Mouse (Mus musculus) left cerebral cortex, postnatal 14 days (tissue): ENCODE results near the gene Ifit3. TPM values are rescaled to one million over a fixed set of nuclear protein-coding genes. Genes with fewer than 3 reads are reported as not detected.
A peak's percentile ranks its signal among the peaks of the same experiment; 100 is the strongest.
"Not testable (repeated sequence)": the region's sequence is repeated elsewhere in the genome, so short reads cannot be mapped to it uniquely, and the experiment has no call there.

Source experiments
- DNase-seq, 2 experiments: peaks; one replicate each; pipeline ENCODE4 v3.0.0; 2021 to 2022; ENCODE audit warnings: low spot score in 2 of 2, mixed read lengths in 1 of 2
- intact Hi-C: fragments of 180-260 bp; cut with DNase I; formaldehyde crosslinking; loops from one replicate; pipeline ENCODE4 v1.15.1; 2025
- total RNA-seq, 2 experiments: library from RNA; stranded (reverse); gene quantifications; 2 replicates each; pipeline ENCODE4 v1.2.3; 2021

Gene Ifit3
- total RNA-seq, 2 experiments from 2014 or later, result 1.5 to 2.1 TPM

GRCm38 (mm10) chr19:34582696-34583095 is 635 bp upstream of the Ifit3 start:
- intact Hi-C loops, DNase-seq: not testable (repeated sequence)

- DNase-seq, intact Hi-C loops: not testable (repeated sequence)
These were observed 2.6 kb downstream of the Ifit3 start for GRCm38 (mm10) chr19:34585740-34586458.

DNA sequence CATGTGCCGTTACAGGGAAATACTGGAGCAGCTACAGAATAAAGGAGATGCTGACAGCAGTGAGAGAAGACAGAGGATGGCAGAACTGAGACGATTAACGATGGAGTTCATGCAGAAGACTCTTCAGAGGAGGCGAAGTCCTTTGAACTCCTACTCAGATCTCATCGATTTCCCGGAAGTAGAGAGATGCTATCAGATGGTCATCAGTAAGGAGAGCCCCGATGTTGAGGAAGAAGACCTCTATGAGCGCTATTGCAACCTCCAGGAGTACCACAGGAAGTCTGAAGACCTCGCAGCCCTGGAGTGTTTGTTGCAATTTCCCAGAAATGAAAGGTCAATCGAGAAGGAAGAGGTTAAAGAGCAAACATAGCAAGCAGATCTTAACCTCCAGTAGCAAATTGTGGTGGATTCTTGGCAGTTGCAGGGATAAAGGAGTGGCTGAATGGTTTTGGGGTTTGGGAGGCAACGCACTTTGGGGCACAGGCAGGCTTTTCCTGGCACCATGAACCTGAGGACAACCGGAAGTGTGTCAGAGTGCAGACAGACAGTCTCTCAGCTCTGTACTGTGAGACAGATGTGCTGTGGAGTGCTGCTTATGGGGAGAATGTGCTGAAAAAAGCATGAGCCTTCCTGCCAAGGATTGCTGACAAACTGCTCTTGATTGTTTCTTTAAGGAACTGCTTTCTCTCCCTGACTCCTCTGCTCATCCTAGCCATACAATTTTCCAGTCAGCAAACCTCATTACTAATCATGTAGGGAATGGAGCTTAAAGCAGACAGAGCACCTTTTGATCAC is 4.8 kb downstream of the Ifit3 start:
- DNase-seq, intact Hi-C loops: not testable (repeated sequence)

DNA sequence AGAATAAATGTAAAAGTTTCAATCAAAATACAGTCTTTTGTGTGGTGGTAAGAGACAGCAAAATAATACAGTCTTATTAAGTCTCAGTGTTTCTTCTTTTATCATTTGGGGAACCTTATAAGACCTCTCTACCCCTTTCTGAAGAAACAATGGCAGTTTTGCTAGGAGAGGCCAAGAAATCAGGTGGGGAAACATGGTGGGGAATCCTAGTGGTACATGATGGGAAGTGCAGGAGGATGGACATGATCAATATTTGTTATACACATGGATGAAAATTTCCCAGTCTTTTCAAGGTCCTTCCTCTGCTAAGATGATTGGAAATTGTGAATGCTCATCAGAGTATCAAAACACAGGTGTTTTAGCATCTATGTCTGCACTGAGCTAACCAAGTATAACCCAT is 5.6 kb downstream of the Ifit3 start:
- no peak for DNase-seq
- intact Hi-C loops, result no loop called here

GRCm38 (mm10) chr19:34593456-34593855 is 10.1 kb downstream of the Ifit3 start:
- intact Hi-C loops, result no loop called here
- DNase-seq, result no peak

GRCm38 (mm10) chr19:34594523-34594922 is 11.2 kb downstream of the Ifit3 start:
- intact Hi-C loops, DNase-seq: not testable (repeated sequence)

DNA sequence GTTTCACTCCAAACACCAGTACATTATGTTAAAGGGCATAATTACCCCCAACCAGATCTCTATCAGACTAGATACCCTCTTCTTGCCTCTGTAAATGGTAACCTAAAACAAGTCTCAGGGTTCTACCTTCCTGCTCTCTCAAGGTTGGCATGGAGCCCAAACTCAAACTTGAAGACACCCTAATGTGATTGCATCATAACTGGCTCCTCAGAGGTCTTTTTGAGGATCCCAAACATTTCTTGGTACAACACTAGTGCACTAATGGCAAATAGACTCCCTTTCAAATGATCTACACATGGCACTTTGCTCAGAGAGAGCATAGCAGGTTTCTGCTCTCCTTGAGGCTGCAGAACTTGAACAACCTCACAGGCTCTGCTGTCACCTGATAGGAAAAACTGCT is 13.5 kb downstream of the Ifit3 start:
- intact Hi-C loops, result no loop called here
- no peak for DNase-seq

DNA sequence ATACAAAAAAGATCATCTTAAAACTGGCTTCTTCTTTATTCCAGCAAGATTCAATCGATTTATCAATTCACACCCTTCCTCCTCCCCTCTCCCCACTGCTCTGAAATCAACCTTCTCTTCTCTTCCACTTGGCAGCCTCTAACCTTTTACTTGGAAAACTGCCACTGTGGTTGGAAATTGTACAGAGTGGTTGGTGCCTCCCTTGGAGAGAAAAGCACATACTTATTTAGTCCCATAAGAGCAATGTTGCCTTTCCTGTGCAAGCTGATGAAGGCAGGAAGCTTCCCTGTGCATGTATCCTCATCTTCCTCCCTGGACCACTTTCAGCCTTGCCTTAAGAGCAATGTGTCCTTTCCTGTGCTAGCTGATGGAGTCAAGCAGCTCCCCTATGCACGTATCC is 15.0 kb downstream of the Ifit3 start:
- intact Hi-C loops, result no loop called here
- DNase-seq, result peak in 1 of 2 experiments; percentile 58

DNA sequence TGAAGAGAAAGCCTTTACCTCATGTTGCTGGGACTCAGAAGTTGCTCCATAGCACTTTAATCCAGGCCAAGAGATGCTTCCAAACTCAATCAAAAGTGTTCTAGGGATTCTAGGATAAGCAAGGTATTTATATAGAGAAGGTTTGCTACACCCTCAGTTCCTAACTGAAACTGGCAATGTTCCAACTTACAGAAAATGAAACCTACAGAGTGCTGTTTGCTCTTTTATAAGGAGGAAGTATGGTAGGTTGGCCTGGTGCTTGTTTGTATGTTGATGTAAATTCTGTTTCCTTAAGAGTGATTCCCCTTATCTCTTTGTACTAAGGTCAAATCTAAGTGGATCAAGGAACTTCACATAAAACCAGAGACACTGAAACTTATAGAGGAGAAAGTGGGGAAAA is 15.9 kb downstream of the Ifit3 start:
- intact Hi-C loops, DNase-seq: not testable (repeated sequence)

DNA sequence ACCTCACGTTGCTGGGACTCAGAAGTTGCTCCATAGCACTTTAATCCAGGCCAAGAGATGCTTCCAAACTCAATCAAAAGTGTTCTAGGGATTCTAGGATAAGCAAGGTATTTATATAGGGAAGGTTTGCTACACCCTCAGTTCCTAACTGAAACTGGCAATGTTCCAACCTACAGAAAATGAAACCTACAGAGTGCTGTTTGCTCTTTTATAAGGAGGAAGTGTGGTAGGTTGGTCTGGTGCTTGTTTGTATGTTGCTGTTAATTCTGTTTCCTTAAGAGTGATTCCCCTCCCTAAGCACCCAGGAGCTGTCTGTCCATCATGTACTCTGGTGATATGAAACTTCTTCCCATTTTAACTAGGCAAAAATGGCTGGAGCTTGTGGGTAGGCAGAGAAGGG is 18.6 kb downstream of the Ifit3 start, which contains the start of gene Ifit1bl1:
Gene Ifit1bl1 (minus strand): TSS at position 69 of the 400 bp plus-strand sequence.
- intact Hi-C loops, DNase-seq: not testable (repeated sequence)

DNA sequence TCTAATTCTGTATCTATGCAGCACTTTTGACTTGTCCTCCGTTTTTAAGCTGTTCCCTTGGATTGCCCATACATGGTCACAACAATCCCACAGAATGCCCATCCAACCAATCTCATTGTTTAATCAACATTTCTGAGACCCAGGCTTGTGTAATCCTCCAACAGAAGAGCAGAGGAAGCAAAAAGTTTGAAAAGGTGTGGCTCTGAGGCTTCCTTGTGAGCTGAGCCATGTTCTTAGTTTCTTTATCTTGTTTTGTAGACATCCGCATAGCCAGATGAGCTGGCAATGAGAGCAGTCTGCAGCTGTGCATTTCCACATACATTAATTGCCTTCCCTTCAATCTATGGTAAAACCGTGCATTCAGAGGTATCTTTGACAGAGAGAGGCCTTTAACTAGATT is 22.1 kb downstream of the Ifit3 start:
- DNase-seq, result no peak
- intact Hi-C loops, result no loop called here

DNA sequence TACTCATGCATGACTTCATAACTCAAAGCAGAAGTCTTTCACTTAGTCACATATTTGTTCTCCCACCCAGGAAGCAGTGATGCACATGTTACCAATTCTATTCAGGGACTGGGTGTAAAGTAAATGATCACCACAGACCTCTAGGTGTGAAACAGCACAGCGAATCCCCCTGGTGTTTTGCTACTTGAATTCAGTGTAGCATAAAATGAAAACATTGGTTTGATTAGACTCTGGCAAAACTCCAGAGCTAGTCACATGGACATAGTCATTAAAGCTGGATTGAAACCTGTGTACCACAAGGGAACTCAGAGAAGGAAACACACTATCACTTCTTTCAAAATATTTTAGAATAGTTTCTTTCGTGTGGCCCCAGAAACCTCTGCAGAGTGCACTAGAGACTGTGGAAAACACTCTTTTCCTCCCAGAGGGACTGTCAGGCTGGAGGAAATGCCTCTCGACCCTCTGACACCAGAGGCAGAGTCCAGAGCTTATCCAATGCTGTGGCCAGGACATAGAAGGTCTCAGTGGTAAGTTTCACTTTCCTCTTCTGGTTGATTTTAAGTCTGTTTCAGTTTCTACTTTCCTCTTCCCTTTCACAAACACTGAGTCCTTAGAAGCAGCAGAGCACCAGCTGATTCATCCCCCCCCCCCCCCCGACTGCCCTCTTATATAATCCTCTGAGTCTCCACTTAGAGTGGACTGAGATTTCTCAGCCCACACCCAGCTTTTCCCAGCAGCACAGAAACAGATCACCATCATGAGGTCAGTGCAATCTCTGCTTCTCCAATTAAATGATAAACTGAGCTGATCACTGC is 24.1 kb downstream of the Ifit3 start, which contains the start of gene Ifit3b:
Gene Ifit3b (plus strand): TSS at position 734 of the 815 bp plus-strand sequence.
- intact Hi-C loops, result not testable (repeated sequence)

DNA sequence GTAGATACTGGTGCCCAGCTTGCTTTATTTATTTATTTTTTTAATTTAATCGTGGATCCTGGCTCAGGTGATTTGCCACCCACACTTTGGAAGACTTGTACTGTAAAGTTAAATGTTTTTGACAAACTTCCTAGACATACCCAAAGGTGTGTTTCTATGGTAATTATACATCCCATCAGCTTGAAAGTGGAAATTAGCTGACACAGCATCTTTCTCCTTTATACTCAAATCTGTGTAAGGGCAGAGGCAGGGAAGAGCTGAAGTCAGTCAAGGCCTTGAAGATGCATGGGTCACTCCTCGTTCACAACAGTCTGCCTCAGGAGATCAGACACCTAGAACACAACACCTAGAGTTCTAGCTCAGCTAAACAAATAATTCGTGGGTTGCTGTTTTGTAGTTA is 26.8 kb downstream of the Ifit3 start:
- DNase-seq, intact Hi-C loops: not testable (repeated sequence)

More for the DNA sequence above, 24.1 kb downstream of the Ifit3 start, which contains the start of gene Ifit3b:
- DNase-seq, result peak in 1 of 2 experiments; percentile 40

DNA sequence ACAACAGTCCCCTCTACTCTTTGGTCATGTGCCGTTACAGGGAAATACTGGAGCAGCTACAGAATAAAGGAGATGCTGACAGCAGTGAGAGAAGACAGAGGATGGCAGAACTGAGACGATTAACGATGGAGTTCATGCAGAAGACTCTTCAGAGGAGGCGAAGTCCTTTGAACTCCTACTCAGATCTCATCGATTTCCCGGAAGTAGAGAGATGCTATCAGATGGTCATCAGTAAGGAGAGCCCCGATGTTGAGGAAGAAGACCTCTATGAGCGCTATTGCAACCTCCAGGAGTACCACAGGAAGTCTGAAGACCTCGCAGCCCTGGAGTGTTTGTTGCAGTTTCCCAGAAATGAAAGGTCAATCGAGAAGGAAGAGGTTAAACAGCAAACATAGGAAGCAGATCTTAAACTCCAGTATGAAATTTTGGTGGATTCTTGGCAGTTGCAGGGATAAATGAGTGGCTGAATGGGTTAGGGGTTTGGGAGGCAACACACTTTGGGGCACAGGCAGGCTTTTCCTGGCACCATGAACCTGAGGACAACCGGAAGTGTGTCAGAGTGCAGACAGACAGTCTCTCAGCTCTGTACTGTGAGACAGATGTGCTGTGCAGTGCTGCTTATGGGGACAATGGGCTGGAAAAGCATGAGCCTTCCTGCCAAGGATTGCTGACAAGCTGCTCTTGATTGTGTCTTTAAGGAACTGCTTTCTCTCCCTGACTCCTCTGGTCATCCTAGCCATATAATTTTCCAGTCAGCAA is 29.1 kb downstream of the Ifit3 start:
- intact Hi-C loops, DNase-seq: not testable (repeated sequence)

DNA sequence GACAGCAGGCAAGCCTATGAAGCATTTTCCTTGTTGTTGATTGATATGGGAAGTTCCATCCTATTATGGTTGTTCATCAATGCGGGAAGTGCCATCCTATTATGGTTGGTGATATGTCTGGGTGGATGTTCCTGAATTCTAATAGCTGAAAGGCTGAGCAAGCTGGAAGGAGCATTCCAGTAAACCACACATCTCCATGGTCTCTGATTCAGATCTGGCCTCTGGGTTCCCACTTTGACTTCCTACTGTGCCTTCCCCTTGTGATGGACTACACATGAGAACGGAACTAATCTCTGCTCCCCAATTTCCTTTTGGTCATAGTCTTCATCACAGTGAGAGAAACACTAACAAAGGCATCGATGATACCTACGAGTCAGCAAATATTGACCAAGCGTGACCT is 37.5 kb downstream of the Ifit3 start:
- DNase-seq, result no peak
- intact Hi-C loops, result no loop called here

DNA sequence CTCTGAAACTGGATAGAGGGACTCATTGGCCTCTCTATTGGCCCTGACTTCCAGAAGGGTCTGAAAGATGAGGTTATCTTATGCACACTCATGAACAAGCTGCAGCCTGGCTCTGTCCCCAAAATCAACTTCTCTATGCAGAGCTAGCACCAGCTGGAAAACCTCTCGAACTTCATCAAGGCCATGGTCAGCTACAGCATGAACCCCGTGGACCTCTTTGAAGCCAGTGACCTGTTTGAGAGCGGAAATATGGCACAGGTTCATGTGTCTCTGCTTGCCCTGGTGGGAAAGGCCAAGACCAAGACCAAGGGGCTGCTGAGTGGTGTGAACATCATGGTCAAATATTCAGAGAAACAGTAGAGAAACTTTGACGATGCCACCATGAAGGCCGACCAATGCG is 40.5 kb downstream of the Ifit3 start:
- intact Hi-C loops, result no loop called here
- DNase-seq, result no peak

DNA sequence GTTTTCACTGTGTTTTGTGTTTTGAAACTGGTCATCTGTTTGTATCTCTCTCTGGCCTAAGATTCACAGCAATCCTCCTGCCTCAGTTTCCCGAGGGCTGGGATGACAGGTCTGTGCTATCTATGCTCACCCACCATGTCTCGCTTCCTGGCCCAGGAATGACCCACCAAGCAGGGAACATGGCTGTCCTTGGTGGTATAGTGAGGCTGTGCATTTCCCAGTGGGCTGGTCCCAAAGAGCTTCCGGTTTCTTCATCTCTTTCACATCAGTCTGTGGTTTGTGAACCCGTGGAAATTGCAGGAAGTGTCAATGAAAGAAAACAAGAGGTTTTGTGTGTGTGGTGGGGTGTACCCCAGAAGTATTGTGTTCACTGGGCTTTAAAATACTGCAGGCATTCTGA is 41.3 kb downstream of the Ifit3 start:
- intact Hi-C loops, result no loop called here

GRCm38 (mm10) chr19:34627496-34627895 is 44.2 kb downstream of the Ifit3 start:
- DNase-seq, result no peak
- intact Hi-C loops, result no loop called here

More for the DNA sequence above, 41.3 kb downstream of the Ifit3 start:
- no peak for DNase-seq

DNA sequence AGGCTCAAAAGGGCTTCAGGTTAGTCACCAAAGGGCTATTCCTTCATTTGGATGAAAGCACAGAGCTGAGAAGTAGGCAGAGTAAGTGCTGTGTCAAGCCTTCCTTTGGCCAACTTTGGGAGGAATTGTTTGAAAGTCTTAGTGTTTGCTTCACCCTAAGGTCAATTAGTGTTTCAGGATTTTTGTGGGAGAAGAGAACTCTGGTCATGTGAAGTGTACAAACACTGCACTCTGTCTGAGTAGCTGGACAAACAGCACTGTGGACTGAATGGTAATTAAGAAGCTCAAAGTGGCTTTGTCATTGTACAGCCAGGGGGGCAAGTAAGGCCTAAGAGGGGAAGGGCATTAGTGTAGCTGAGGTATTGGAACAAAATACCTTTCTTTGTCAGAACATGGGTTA is 48.2 kb downstream of the Ifit3 start:
- intact Hi-C loops, result no loop called here
- DNase-seq, result no peak
